Mouse (Mus musculus) adrenal gland, adult 2 months (tissue): ENCODE results near the gene Mtmr12. TPM values are rescaled to one million over a fixed set of nuclear protein-coding genes. Genes with fewer than 3 reads are reported as not detected.
A peak's percentile ranks its signal among the peaks of the same experiment; 100 is the strongest.

Source experiments
- DNase-seq: peaks from one replicate; pipeline ENCODE4 v3.0.0; 2021
- polyA plus RNA-seq: library from polyadenylated mRNA; depleted of rRNA; stranded (reverse); fragments of >200 nt; gene quantifications from 2 replicates; pipeline ENCODE4 v1.2.3, GENCODE M21; 2012
- total RNA-seq, 2 experiments: library from RNA; stranded (reverse); gene quantifications; 2 replicates each; pipeline ENCODE4 v1.2.3; 2021

The Mtmr12 gene
- total and polyA plus RNA-seq, 3 experiments = 11.9 to 24.1 (median 21.0) TPM

DNA sequence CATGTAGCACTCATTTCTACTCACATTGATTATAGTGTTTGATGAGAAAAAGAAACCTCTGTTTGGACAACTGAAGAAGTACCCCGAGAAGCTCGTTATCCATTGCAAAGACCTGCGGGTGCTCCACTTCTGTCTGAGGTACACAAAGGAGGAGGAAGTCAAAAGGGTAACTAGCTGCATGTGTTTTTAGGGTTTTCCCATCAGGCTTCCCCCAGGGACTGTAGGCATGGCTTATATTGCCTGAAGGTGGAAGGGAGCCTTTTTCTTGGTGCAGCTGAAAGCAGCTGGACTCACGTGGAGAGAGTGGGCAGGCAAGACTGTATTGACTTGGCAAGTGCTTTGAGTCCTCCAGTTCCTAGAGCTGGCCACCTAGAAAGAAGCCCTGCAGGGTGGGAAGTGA is 31.2 kb downstream of the Mtmr12 start:
- no peak for DNase-seq

DNA sequence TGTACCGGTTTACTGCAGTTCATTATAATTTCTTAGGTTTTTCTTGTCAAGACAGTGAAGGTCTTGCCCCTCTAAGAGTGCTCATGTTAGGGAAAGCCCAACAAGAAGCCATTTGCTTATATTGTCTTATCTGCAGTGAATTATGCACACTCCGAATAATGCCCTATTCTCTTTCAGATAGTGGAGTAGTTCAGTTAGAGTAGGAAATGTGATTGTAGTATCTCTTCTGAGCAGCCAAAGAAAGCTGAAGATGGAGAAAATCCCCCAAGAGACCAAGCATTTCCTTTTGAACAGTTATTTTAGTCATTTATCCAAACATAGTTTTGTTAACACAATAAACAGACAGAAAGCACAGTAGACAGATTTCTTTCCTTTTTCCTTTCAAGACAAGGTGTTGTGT is 32.1 kb downstream of the Mtmr12 start:
- no peak for DNase-seq

- no peak for DNase-seq
Observed at GRCm38 (mm10) chr15:12237539-12237938, 32.7 kb downstream of the Mtmr12 start.

GRCm38 (mm10) chr15:12238337-12238736 is 33.5 kb downstream of the Mtmr12 start:
- no peak for DNase-seq

DNA sequence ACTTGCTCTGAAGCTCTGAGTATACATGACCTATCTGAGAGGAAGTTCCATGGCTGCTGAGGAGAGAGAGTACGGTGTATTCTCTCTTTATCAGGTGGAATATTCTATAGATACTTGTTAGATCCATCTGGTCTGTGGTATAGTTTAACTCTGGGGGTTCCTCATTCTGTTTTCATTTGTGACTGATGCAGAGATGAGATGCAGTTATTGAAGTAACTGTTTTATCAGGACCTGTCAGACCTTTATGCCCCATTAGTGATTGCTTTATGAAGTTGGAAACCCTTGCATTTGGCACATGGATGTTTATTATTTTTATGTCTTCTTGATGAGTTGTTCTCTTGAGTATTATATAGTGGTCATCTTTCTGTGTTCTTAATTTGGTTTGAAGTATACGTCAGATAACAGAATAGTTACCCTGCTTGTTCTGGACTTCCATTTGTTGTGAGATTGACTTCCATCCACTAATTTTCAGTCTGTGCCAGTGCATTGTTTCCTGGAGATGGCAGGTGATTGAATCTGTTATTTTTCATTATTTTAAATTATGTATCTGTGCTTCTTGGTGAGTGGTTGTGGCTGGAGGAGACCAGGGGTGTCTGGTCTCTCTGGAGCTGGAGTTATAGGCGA is 36.0 kb downstream of the Mtmr12 start:
- no peak for DNase-seq

- DNase-seq = no peak
Observed at GRCm38 (mm10) chr15:12243792-12244191, 39.0 kb downstream of the Mtmr12 start.

- no peak for DNase-seq
Observed at GRCm38 (mm10) chr15:12245580-12246359, 40.9 kb downstream of the Mtmr12 start.

DNA sequence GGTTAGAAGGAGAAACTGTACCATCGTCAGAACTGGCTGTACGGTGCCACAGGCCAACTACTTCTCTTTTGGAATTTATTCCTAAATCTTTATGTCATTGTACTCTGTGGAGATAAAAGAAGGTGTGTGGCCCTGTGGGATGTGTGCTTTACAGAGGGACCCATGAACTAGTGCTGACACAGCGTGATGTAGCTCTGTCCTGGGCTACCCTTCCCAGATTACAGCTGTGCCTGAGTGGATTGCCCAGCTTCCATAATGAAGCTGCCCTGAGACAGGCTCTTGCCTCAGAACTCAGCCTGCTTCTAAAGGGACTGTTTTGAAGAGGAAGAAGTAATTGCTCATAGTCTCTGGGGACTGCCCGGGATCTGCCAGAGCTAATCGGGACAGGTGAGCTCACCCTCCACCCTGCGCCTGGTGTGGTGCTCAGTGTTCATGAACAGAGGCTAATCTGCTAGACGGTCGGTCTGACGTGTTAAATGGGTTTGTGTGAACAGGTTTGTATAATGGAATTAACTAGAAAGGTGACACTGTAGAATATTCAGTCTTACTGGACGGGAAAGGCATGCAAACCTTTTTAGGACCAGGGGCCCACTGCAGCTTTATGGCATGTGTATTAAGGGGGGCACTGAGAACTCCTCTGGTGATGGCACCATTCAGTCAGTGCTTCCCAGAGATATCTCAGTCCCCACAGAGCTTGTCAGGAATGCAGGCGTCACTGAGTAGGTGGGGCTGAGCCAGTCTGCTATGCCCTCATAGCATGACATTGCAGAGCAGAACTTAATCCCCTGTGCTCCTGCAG is 41.7 kb downstream of the Mtmr12 start:
- DNase-seq = no peak

GRCm38 (mm10) chr15:12247159-12247603 is 42.4 kb downstream of the Mtmr12 start:
- DNase-seq = no peak

DNA sequence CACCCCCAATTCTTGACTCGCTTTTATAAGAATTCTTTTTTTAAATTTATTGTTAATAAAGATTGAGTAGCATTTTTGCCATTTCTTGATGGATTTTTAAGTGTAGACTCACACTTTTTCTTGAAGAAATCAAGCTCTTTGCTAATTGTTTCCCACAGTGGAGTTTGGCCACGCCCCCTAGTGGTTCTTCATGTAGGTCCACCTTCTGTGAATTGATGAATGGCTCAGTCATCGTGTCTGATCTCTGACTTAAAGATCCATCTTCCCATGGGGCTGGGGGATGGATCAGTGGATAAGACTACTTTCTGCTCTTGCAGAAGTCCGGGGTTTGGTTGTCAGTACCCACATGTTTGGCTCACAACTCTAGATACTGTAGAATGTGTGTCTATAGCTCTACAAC is 43.5 kb downstream of the Mtmr12 start:
- DNase-seq = no peak

DNA sequence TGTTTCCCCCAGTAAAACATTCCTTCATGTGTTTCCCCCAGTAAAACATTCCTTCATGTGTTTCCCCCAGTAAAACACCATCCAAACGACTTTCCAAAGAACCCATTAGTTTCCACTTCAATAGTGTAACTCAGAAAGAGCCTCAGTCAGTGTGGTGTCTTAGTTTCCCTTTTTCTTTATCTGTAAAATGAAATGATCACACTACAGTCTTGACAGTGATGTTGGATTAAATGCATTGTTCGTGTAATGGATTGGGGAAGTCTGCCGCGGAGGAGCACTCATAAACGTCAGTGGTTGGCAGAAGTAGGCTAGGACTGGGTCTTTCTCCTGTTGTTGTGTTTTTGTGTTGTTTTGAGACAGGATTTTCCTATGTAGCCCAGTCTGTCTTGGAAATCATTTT is 45.5 kb downstream of the Mtmr12 start:
- no peak for DNase-seq

- no peak for DNase-seq
Observed at GRCm38 (mm10) chr15:12251416-12252140, 46.8 kb downstream of the Mtmr12 start.

DNA sequence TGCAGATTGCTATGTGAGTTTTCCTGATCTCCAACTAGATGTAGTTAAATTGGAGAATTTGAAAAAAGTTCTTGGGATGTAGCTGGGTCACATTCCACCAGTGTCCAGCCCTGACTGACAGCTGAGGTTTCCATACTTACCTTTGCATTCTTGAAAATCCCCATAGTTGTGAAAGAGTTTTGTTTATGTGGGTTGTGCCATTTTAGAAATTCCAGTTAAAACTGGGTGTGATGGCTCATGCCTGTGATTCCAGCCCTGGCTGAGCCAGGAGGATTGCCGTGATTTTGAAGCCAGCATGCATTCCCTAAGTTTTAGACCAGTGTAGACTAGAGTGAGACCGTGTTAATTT is 47.3 kb downstream of the Mtmr12 start:
- DNase-seq = no peak

DNA sequence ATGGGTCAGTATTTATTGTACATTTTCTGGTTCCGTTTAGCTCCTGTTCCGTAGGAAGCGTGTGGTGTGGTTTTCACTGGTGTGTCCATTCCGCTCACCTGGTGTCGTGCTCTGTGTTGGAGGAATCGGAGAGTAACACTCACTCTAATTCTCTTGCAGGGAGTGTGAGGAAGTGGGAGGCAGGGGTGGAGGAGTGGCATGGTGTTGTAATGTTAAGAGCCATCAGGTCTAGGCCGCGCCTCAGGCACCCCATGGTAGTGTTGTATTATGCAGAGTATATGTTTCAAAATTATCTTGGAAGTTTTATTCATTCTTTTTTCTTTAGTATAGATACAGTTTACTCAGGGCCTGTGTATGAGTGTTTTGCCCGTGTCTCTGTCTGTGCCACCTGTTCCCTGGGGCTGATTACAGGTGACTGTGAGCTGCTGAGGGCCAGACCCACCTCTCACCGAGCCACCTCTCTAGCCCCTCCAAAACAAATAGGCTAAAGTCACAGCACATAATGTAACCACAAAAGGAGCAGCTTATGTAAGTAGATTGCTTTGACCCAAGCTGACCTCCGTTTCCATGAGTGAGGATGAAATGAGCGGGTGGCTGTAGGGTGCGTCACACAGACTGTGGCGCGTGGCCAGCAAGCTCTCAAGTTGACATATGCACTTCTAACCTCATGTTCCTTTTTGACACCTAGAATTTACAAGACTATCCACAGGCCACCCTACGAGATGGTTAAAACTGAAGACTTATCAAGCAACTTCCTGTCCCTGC is 53.1 kb downstream of the Mtmr12 start:
- DNase-seq = no peak

DNA sequence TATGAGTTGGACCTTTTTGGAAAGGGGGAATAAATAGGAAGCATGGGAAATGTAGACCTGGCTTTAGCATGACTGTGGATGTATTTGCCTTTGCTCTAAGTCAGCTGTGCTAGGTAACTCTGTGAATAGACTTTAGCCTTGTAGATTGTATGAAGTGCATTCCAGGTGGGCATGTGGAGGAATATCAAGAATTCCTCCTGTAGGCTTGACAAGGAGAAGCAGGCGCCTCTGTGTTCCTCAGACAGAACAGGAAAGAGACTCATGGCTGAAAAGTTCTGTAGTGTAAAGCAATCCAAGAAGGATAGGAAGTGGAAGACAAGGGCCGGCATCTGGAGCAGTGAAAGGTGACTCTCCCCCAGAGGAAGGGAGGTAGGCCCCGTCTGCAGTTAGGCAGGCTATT is 58.2 kb downstream of the Mtmr12 start:
- no peak for DNase-seq

DNA sequence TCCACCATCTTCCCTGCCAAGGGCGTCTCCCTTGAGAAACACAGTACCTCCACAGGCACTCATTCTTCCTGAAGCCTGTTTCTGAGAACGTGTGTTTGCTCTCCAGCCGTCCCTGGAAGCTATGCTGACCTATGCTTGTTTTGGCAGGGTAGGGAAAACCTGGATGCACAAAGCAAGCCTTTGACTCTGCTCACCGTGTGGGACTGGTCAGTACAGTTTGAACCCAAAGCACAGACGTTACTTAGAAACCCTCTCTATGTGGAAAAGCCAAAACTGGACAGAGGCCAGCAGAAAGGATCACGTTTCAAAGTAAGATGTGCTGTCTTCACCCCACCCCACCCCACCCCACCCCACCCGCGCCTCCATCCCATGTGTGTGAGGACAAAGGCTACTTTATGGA is 61.6 kb downstream of the Mtmr12 start:
- no peak for DNase-seq

GRCm38 (mm10) chr15:12268021-12268420 is 63.2 kb downstream of the Mtmr12 start:
- peak; percentile 62 for DNase-seq

GRCm38 (mm10) chr15:12271340-12271739 is 66.5 kb downstream of the Mtmr12 start:
- no peak for DNase-seq

- DNase-seq = no peak
Observed at GRCm38 (mm10) chr15:12273325-12274052, 68.7 kb downstream of the Mtmr12 start.

- no peak for DNase-seq
Observed at GRCm38 (mm10) chr15:12274053-12274769, 69.4 kb downstream of the Mtmr12 start.
